Mouse (Mus musculus): ENCODE measurements around the gene Cbll1.
A peak's percentile ranks its signal among the peaks of the same experiment; 100 is the strongest.
"Not testable (repeated sequence)": the region's sequence is repeated elsewhere in the genome, so short reads cannot be mapped to it uniquely, and the experiment has no call there.

DNA sequence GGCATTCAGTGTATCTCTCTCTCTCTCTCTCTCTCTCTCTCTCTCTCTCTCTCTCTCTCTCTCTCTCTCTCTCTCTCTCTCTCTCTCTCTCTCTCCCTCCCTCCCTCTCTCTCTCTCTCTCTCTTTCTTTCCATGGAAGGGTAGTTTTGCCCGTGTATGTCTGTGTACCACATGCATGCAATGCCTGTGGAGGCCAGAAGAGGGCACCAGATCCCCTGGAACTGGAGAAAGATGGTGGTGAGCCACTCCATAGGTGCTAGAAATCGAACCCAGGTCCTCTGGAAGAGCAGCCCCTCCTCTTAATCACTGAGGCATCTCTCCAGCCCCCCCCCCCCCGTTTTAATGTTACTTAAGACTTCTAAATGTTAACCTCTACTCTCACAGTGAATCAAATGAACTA, 39.1 kb downstream of the Cbll1 start:
- TF ChIP-seq CTCF (conservative IDR thresholded peaks at IDR 0.05; ENCODE audit: insufficient read depth, insufficient read length, low read depth, low read length): peak; percentile 53
- not testable (repeated sequence) for TF ChIP-seq POLR2A (IDR thresholded peaks at IDR 0.05; ENCODE audit: low read depth, low read length)
